ENCODE assay signal across 7 mouse cellular contexts in genomic region chr17:93067850-93068249, GRCm38 (mm10).
DNase-seq lines count a peak whose midpoint lies in the region; ATAC-seq lines count a peak whose summit lies in the region.
"Not testable (repeated sequence)": the region's sequence is repeated elsewhere in the genome, so short reads cannot be mapped to it uniquely, and the experiment has no call there.

No protein-coding gene starts in this region.

- DNase-seq in ES-CJ7 (ENCODE audit: low read depth, low spot score) = peak; percentile 55
- DNase-seq in brain, adult 2 months (ENCODE audit: low read depth, low spot score) = peak; percentile 30
- DNase-seq in embryonic facial prominence, embryonic 14.5 days (ENCODE audit: low spot score) = peak; percentile 27
- peak; percentile 50 for DNase-seq in kidney, adult 9 months
- peak; percentile 21 to 60 for DNase-seq in left cerebral cortex, postnatal 25 days (ENCODE audit: low spot score in 2 of 2)

- intact Hi-C loops in left cerebral cortex, postnatal 25 days (cut with DNase I) = not testable (repeated sequence)

- H3K27ac ChIP-seq in embryonic facial prominence, embryonic 14.5 days (replicated peaks; ENCODE audit: low read depth, low read length); heart, embryonic 13.5 days (replicated peaks); midbrain, embryonic 12.5 days (replicated peaks): not testable (repeated sequence)

- H3K36me3 ChIP-seq in embryonic facial prominence, embryonic 14.5 days (ENCODE audit: control insufficient read depth, insufficient read depth, low read length); heart, embryonic 13.5 days; midbrain, embryonic 12.5 days: not testable (repeated sequence)

- 45% methylated on average over 1 of the region's 1 CpGs for WGBS in embryonic facial prominence, embryonic 14.5 days
- 45% methylated on average over 1 of the region's 1 CpGs for WGBS in heart, embryonic 13.5 days
- 76% methylated on average over 1 of the region's 1 CpGs for WGBS in midbrain, embryonic 12.5 days

- not testable (repeated sequence) for H3K9me3 ChIP-seq in embryonic facial prominence, embryonic 14.5 days (ENCODE audit: control insufficient read depth, low read length); heart, embryonic 13.5 days; midbrain, embryonic 12.5 days

- H3K4me1 ChIP-seq in embryonic facial prominence, embryonic 14.5 days (ENCODE audit: control insufficient read depth, insufficient read depth, low read length); heart, embryonic 13.5 days; midbrain, embryonic 12.5 days: not testable (repeated sequence)

- not testable (repeated sequence) for H3K27me3 ChIP-seq in embryonic facial prominence, embryonic 14.5 days (replicated peaks; ENCODE audit: control insufficient read depth, insufficient read depth, low read length); heart, embryonic 13.5 days (replicated peaks); midbrain, embryonic 12.5 days

- not testable (repeated sequence) for H3K4me3 ChIP-seq in embryonic facial prominence, embryonic 14.5 days (ENCODE audit: low read depth, low read length); heart, embryonic 13.5 days; midbrain, embryonic 12.5 days

- not testable (repeated sequence) for H3K9ac ChIP-seq in embryonic facial prominence, embryonic 14.5 days (ENCODE audit: low read depth, low read length); heart, embryonic 13.5 days; midbrain, embryonic 12.5 days (replicated peaks)

- ATAC-seq in embryonic facial prominence, embryonic 14.5 days (ENCODE audit: low read depth); heart, embryonic 13.5 days (ENCODE audit: extremely low read depth, insufficient number of reproducible peaks, low FRiP score, low TSS enrichment): not testable (repeated sequence)
- ATAC-seq in midbrain, embryonic 12.5 days (ENCODE audit: low FRiP score, low read depth) = peak; percentile 58; the same call in 1 of the 2 replicates

- not testable (repeated sequence) for H3K4me2 ChIP-seq in embryonic facial prominence, embryonic 14.5 days (ENCODE audit: low read depth, low read length); midbrain, embryonic 12.5 days (replicated peaks)
- peak overlapping the region; percentile 2; the same call in 1 of the 2 replicates for H3K4me2 ChIP-seq in heart, embryonic 13.5 days
